14 mouse cellular contexts compared by ENCODE assay signal in genomic region chr1:156630965-156631364, GRCm38 (mm10). TPM values are rescaled to one million over a fixed set of nuclear protein-coding genes. Genes with fewer than 3 reads are reported as not detected.
DNase-seq lines count a peak whose midpoint lies in the region; ATAC-seq and TF ChIP-seq lines count a peak whose summit lies in the region.
"Had no signal": no experiment of that assay in that cellular context is flagged by ENCODE, and none has a peak within 500 bp of the region (broad histone marks: within the 10 kb centered on the region; RNA-seq: fewer than 3 reads in every experiment).

No protein-coding gene starts in this region.

- TF ChIP-seq EP300 in CH12.LX (IDR thresholded peaks at IDR 0.05; ENCODE audit: low read length): no peak
- no peak for TF ChIP-seq EP300 in liver, embryonic 14.5 days (IDR thresholded peaks at IDR 0.05; ENCODE audit: low read depth)

- in situ Hi-C loops in CH12.LX (cut with MboI; ENCODE audit: low pct_ligation_motif_present, low pct_unique_long_range_greater_than_20kb, low sequenced_read_pairs): loop anchor here (5.0 to 25.0 kb wide), 2 partner anchors 94 to 219 kb away; partner anchors contain the start of gene Axdnd1

- no peak overlapping the region for H3K9ac ChIP-seq in kidney, embryonic 15.5 days
- H3K9ac ChIP-seq in CH12.LX (ENCODE audit: insufficient read depth, low read depth): no peak overlapping the region
- H3K9ac ChIP-seq in liver, embryonic 14.5 days (replicated peaks): no peak overlapping the region
- H3K9ac ChIP-seq: forebrain, embryonic 15.5 days; heart, embryonic 13.5 days had no signal

- H3K4me2 ChIP-seq in kidney, embryonic 15.5 days: no peak overlapping the region
- no peak overlapping the region for H3K4me2 ChIP-seq in CH12.LX (ENCODE audit: insufficient read depth, low read depth, poor library complexity, severe bottlenecking)
- no peak overlapping the region for H3K4me2 ChIP-seq in liver, embryonic 14.5 days (ENCODE audit: low read depth)
- H3K4me2 ChIP-seq: forebrain, embryonic 15.5 days; heart, embryonic 13.5 days had no signal

- H3K9me3 ChIP-seq in kidney, embryonic 15.5 days (replicated peaks): no peaks in the 10 kb centered on the region
- H3K9me3 ChIP-seq in CH12.LX (replicated peaks; ENCODE audit: low read length): peaks cover 5% of the 10 kb centered on the region
- no peaks in the 10 kb centered on the region for H3K9me3 ChIP-seq in liver, embryonic 14.5 days (ENCODE audit: control insufficient read depth, low read length)
- H3K9me3 ChIP-seq in limb, embryonic 10.5 days (replicated peaks): no peaks in the 10 kb centered on the region
- H3K9me3 ChIP-seq: forebrain, embryonic 15.5 days had no signal

- H3K36me3 ChIP-seq in kidney, adult 2 months (ENCODE audit: control insufficient read depth, insufficient read depth, low read length): peaks cover 1% of the 10 kb centered on the region
- peaks cover 73% of the 10 kb centered on the region for H3K36me3 ChIP-seq in kidney, embryonic 15.5 days
- H3K36me3 ChIP-seq in CH12.LX (replicated peaks in 1 of 2; ENCODE audit: control insufficient read depth in 1 of 2, insufficient read depth in 1 of 2, low read length in 1 of 2): peaks cover 50 to 83% of the 10 kb centered on the region in 2 experiments
- H3K36me3 ChIP-seq in liver, embryonic 14.5 days (replicated peaks; ENCODE audit: control insufficient read depth, insufficient read depth, low read depth): peaks cover 12% of the 10 kb centered on the region
- H3K36me3 ChIP-seq in limb, embryonic 10.5 days: peaks cover 73% of the 10 kb centered on the region

- no peak for ATAC-seq in kidney, embryonic 15.5 days (replicated peaks; ENCODE audit: low FRiP score)
- ATAC-seq in liver, embryonic 14.5 days (ENCODE audit: insufficient read depth): no peak
- ATAC-seq: forebrain, embryonic 15.5 days; midbrain, embryonic 16.5 days had no signal

- dilution Hi-C loops in CH12.LX (cut with MboI; ENCODE audit: extremely low pct_ligation_motif_present, extremely low pct_unique_long_range_greater_than_20kb, low sequenced_read_pairs): no loop called here

- DNase-seq in kidney, adult 2 months: no peak
- peak; percentile 53 for DNase-seq in 416B (ENCODE audit: low read depth)
- peak; percentile 28 for DNase-seq in CH12.LX (ENCODE audit: extremely low read depth)
- DNase-seq in liver, embryonic 14.5 days (ENCODE audit: low read depth in 3 of 3, low spot score in 3 of 3): no peak
- DNase-seq in limb, embryonic 10.5 days (ENCODE audit: low spot score): no peak
- DNase-seq in layer of hippocampus, adult 9-10 months (ENCODE audit: low spot score): no peak
- DNase-seq in MN1 (ENCODE audit: low spot score): no peak
- DNase-seq: adrenal gland, postnatal 25 days; kidney, postnatal 10 days; right cerebral cortex, postnatal 25 days had no signal

- TF ChIP-seq RAD21 in CH12.LX (IDR thresholded peaks at IDR 0.05; ENCODE audit: low read depth, low read length): peak; percentile 20

- no peak for TF ChIP-seq POLR2A in kidney, adult 2 months (IDR thresholded peaks at IDR 0.05; ENCODE audit: low read depth, low read length)
- no peak for TF ChIP-seq POLR2A in CH12.LX (IDR thresholded peaks at IDR 0.05; ENCODE audit: low read depth, low read length)

- H3K79me2 ChIP-seq in CH12.LX (replicated peaks; ENCODE audit: control insufficient read depth, extremely low read depth, insufficient read depth, poor library complexity, severe bottlenecking): no peaks in the 10 kb centered on the region

- H3K27me3 ChIP-seq in kidney, adult 2 months (replicated peaks; ENCODE audit: control insufficient read depth, insufficient read depth, low read length): no peaks in the 10 kb centered on the region
- H3K27me3 ChIP-seq in kidney, embryonic 15.5 days: no peaks in the 10 kb centered on the region
- no peaks in the 10 kb centered on the region for H3K27me3 ChIP-seq in CH12.LX (replicated peaks)
- H3K27me3 ChIP-seq in liver, embryonic 14.5 days (ENCODE audit: control insufficient read depth, insufficient read depth, low read length): no peaks in the 10 kb centered on the region
- no peaks in the 10 kb centered on the region for H3K27me3 ChIP-seq in limb, embryonic 10.5 days (ENCODE audit: low read depth, poor library complexity, severe bottlenecking)
- H3K27me3 ChIP-seq: forebrain, embryonic 15.5 days; heart, embryonic 13.5 days had no signal

- H3K4me1 ChIP-seq in kidney, adult 2 months (ENCODE audit: control insufficient read depth, insufficient read depth, low read length): no peaks in the 10 kb centered on the region
- no peaks in the 10 kb centered on the region for H3K4me1 ChIP-seq in kidney, embryonic 15.5 days
- H3K4me1 ChIP-seq in CH12.LX (ENCODE audit: control insufficient read depth in 1 of 2, insufficient read depth in 2 of 2): no peaks in the 10 kb centered on the region
- H3K4me1 ChIP-seq in liver, embryonic 14.5 days (replicated peaks; ENCODE audit: control insufficient read depth in 2 of 2, insufficient read depth in 2 of 2, low read length in 1 of 2): no peaks in the 10 kb centered on the region
- H3K4me1 ChIP-seq in limb, embryonic 10.5 days: no peaks in the 10 kb centered on the region
- H3K4me1 ChIP-seq: forebrain, embryonic 15.5 days; heart, embryonic 13.5 days had no signal

- no peak overlapping the region for H3K4me3 ChIP-seq in kidney, adult 2 months (ENCODE audit: insufficient read depth, low read depth, low read length)
- no peak overlapping the region for H3K4me3 ChIP-seq in kidney, embryonic 15.5 days (replicated peaks)
- no peak overlapping the region for H3K4me3 ChIP-seq in CH12.LX (replicated peaks in 1 of 3; ENCODE audit: low read depth in 2 of 3, low read length in 2 of 3, poor library complexity in 1 of 3)
- no peak overlapping the region for H3K4me3 ChIP-seq in liver, embryonic 14.5 days (ENCODE audit: insufficient read depth in 1 of 2, low read depth in 2 of 2, low read length in 2 of 2)
- H3K4me3 ChIP-seq in limb, embryonic 10.5 days: no peak overlapping the region
- H3K4me3 ChIP-seq: forebrain, embryonic 15.5 days; heart, embryonic 13.5 days had no signal

- peak; percentile 40 for TF ChIP-seq CTCF in kidney, adult 2 months (conservative IDR thresholded peaks at IDR 0.05; ENCODE audit: insufficient read depth, insufficient read length, low read depth, low read length)
- peak in 1 of 2 experiments; percentile 41; a peak in 2 of 4 replicates for TF ChIP-seq CTCF in CH12.LX (conservative IDR thresholded peaks at IDR 0.05 in 1 of 2, IDR thresholded peaks at IDR 0.05 in 1 of 2; ENCODE audit: low read depth in 2 of 2, low read length in 2 of 2)
- TF ChIP-seq CTCF in liver, embryonic 14.5 days (IDR thresholded peaks at IDR 0.05; ENCODE audit: low read depth): peak; percentile 55

- H3K27ac ChIP-seq in kidney, adult 2 months (ENCODE audit: insufficient read depth, low read depth, low read length): no peak overlapping the region
- H3K27ac ChIP-seq in kidney, embryonic 15.5 days: no peak overlapping the region
- no peak overlapping the region for H3K27ac ChIP-seq in CH12.LX (ENCODE audit: insufficient read depth, low read depth)
- no peak overlapping the region for H3K27ac ChIP-seq in liver, embryonic 14.5 days
- H3K27ac ChIP-seq in limb, embryonic 10.5 days: no peak overlapping the region
- H3K27ac ChIP-seq: forebrain, embryonic 15.5 days; heart, embryonic 13.5 days had no signal

TF ChIP-seq in CH12.LX, 34 proteins besides CTCF, POLR2A, EP300 and RAD21:
- TF ChIP-seq MYC (IDR thresholded peaks at IDR 0.05; ENCODE audit: low read depth, low read length): no peak
- no peak for TF ChIP-seq JUND (conservative IDR thresholded peaks at IDR 0.05; ENCODE audit: low read depth, low read length)
- no peak for TF ChIP-seq ZC3H11A (IDR thresholded peaks at IDR 0.05; ENCODE audit: low read depth, low read length)
- no peak for TF ChIP-seq ZNF384 (IDR thresholded peaks at IDR 0.05; ENCODE audit: low read depth, low read length)
- no peak for TF ChIP-seq SMC3 (IDR thresholded peaks at IDR 0.05; ENCODE audit: low read depth, low read length)
- TF ChIP-seq MAZ (IDR thresholded peaks at IDR 0.05; ENCODE audit: low read depth, low read length): no peak
- no peak for TF ChIP-seq PAX5 (IDR thresholded peaks at IDR 0.05; ENCODE audit: low read length)
- TF ChIP-seq CHD1 (IDR thresholded peaks at IDR 0.05; ENCODE audit: low read depth, low read length): no peak
- no peak for TF ChIP-seq ELF1 (IDR thresholded peaks at IDR 0.05; ENCODE audit: low read depth, low read length)
- TF ChIP-seq UBTF (IDR thresholded peaks at IDR 0.05; ENCODE audit: low read depth, low read length): no peak
- no peak for TF ChIP-seq ZMIZ1 (IDR thresholded peaks at IDR 0.05; ENCODE audit: low read depth, low read length)
- TF ChIP-seq JUN (IDR thresholded peaks at IDR 0.05; ENCODE audit: insufficient read depth, low read depth, low read length): no peak
- TF ChIP-seq CHD2 (IDR thresholded peaks at IDR 0.05; ENCODE audit: low read length): no peak
- no peak for TF ChIP-seq HCFC1 (IDR thresholded peaks at IDR 0.05; ENCODE audit: low read depth, low read length)

RNA-seq across cellular contexts. Expression of gene Tor3a, which starts 43.2 kb away (rescaled TPM):
- 12.7 and 19.1 TPM in 2 replicates for polyA plus RNA-seq in kidney, adult 2 months (2012; rRNA removed)
- 16.8 and 17.8 TPM in 2 replicates for polyA plus RNA-seq in kidney, embryonic 15.5 days (2015; fragmentation: Nextera tagmentation; extraction: Ambion mirVana)
- total RNA-seq in CH12.LX (2012; rRNA removed) (37.2 and 37.6 TPM in 2 replicates), CH12.LX (2014; rRNA removed) (50.5 and 53.8 TPM in 2 replicates)
- 85.7 and 88.6 TPM in 2 replicates for polyA plus RNA-seq in CH12.LX (2012; ENCODE audit: insufficient read length, low read depth)
- 1.7 and 2.2 TPM in 2 replicates for polyA plus RNA-seq in liver, embryonic 14.5 days (2012; rRNA removed)
- 3.0 and 3.4 TPM in 2 replicates for polyA plus RNA-seq in liver, embryonic 14.5 days (2014; fragmentation: Nextera tagmentation; extraction: Ambion mirVana)
- 5.9 and 6.9 TPM in 2 replicates for polyA plus RNA-seq in limb, embryonic 10.5 days (2016; fragmentation: Nextera tagmentation; extraction: Ambion mirVana)

Comparison
In these comparisons a context has a peak if more than half of its experiments do, and no peak if none do; other contexts are left out.
1. DNase-seq: peak in 416B (single experiment) and CH12.LX (single experiment); none in kidney, adult 2 months (single experiment), liver, embryonic 14.5 days (0 of 3), limb, embryonic 10.5 days (single experiment), layer of hippocampus, adult 9-10 months (single experiment) and MN1 (single experiment).